ENCODE assay signal across 16 mouse cellular contexts in the genomic region with DNA sequence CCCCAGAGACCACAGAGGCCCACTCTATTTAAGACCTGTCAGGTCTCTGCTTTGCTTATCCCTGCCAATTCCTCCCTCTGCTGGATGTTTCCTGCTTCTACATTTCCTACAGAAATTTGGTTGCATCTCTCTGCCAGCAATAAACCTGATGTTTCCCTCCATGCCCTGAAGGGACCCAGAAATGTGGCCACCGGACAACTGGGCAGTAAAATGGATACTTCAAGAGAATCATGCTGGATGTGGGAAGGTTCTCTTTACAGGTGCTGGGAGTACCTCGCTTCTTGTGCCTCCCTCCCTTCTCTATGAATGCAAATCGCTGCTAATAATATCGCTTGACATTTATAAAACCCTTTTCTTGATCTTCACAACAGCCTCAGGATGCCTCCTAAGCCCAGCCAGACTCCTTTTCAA. TPM values are rescaled to one million over a fixed set of nuclear protein-coding genes. Genes with fewer than 3 reads are reported as not detected.
DNase-seq lines count a peak whose midpoint lies in the region; ATAC-seq and TF ChIP-seq lines count a peak whose summit lies in the region.
"Had no signal": no experiment of that assay in that cellular context is flagged by ENCODE, and none has a peak within 500 bp of the region (broad histone marks: within the 10 kb centered on the region; RNA-seq: fewer than 3 reads in every experiment).

No protein-coding gene starts in this region.

- no peak overlapping the region for H3K4me2 ChIP-seq in intestine, postnatal 0 days (replicated peaks; ENCODE audit: low read depth)
- H3K4me2 ChIP-seq in intestine, embryonic 15.5 days (replicated peaks): no peak overlapping the region
- H3K4me2 ChIP-seq: embryonic facial prominence, embryonic 15.5 days; heart, embryonic 13.5 days had no signal

- DNase-seq in cerebellum, adult 18-20 months: peak; percentile 55 to 58
- DNase-seq in cerebellum, adult 11 months: no peak
- DNase-seq in right cerebral cortex, postnatal 10 days (ENCODE audit: low spot score in 2 of 2): peak; percentile 49 to 64
- no peak for DNase-seq in right cerebral cortex, adult 18-20 months
- peak; percentile 41 for DNase-seq in retina, postnatal 1 day
- DNase-seq in layer of hippocampus, adult 8-10 months (ENCODE audit: low spot score in 2 of 2): no peak
- DNase-seq: kidney, postnatal 36 days; thymus, postnatal 36 days had no signal

- ATAC-seq in intestine, postnatal 0 days: no peak
- no peak for ATAC-seq in intestine, embryonic 15.5 days
- ATAC-seq: inflammation-experienced regulatory T-cells, adult 6 months had no signal

- H3K4me3 ChIP-seq in intestine, postnatal 0 days (ENCODE audit: low read depth, low read length): no peak overlapping the region
- H3K4me3 ChIP-seq in intestine, embryonic 15.5 days (replicated peaks): no peak overlapping the region
- H3K4me3 ChIP-seq: embryonic facial prominence, embryonic 15.5 days; heart, embryonic 13.5 days had no signal

- no peaks in the 10 kb centered on the region for H3K36me3 ChIP-seq in intestine, postnatal 0 days (ENCODE audit: control insufficient read depth, insufficient read depth)
- H3K36me3 ChIP-seq in intestine, embryonic 15.5 days: no peaks in the 10 kb centered on the region
- H3K36me3 ChIP-seq: embryonic facial prominence, embryonic 15.5 days; heart, embryonic 13.5 days had no signal

- H3K27ac ChIP-seq in intestine, postnatal 0 days (ENCODE audit: low read depth, low read length): no peak overlapping the region
- H3K27ac ChIP-seq in intestine, embryonic 15.5 days: no peak overlapping the region
- H3K27ac ChIP-seq: embryonic facial prominence, embryonic 15.5 days; heart, embryonic 13.5 days had no signal

- peak; percentile 47 for TF ChIP-seq CTCF in intestine, postnatal 0 days (IDR thresholded peaks at IDR 0.05; ENCODE audit: low read depth)

- 76% methylated on average over 4 of the region's 4 CpGs for WGBS in intestine, postnatal 0 days
- 76% methylated on average over 4 of the region's 4 CpGs for WGBS in intestine, embryonic 15.5 days

- no peaks in the 10 kb centered on the region for H3K4me1 ChIP-seq in intestine, postnatal 0 days (replicated peaks; ENCODE audit: control insufficient read depth, insufficient read depth, low read length)
- peaks cover 4% of the 10 kb centered on the region; the same call in 1 of the 2 replicates for H3K4me1 ChIP-seq in intestine, embryonic 15.5 days (replicated peaks)

- no peaks in the 10 kb centered on the region for H3K27me3 ChIP-seq in intestine, postnatal 0 days (replicated peaks; ENCODE audit: control insufficient read depth, insufficient read depth, low read length)
- no peaks in the 10 kb centered on the region for H3K27me3 ChIP-seq in intestine, embryonic 15.5 days (replicated peaks)
- H3K27me3 ChIP-seq: embryonic facial prominence, embryonic 15.5 days; heart, embryonic 13.5 days had no signal

- H3K9me3 ChIP-seq in intestine, postnatal 0 days (ENCODE audit: control insufficient read depth): no peaks in the 10 kb centered on the region
- no peaks in the 10 kb centered on the region for H3K9me3 ChIP-seq in intestine, embryonic 15.5 days
- H3K9me3 ChIP-seq: embryonic facial prominence, embryonic 15.5 days; heart, embryonic 13.5 days had no signal

- no peak overlapping the region for H3K9ac ChIP-seq in intestine, postnatal 0 days (ENCODE audit: low read depth, low read length)
- no peak overlapping the region for H3K9ac ChIP-seq in intestine, embryonic 15.5 days
- H3K9ac ChIP-seq: embryonic facial prominence, embryonic 15.5 days; heart, embryonic 13.5 days had no signal

RNA-seq across cellular contexts. Expression of a gene that starts 1.4 kb away (rescaled TPM):
- 0.07 TPM in 1 of 2 replicates, not detected in the other for polyA plus RNA-seq in intestine, postnatal 0 days (2015; fragmentation: Nextera tagmentation; extraction: Ambion mirVana)
- 0.16 and 0.20 TPM in 2 replicates for polyA plus RNA-seq in intestine, embryonic 15.5 days (2015; fragmentation: Nextera tagmentation; extraction: Ambion mirVana)
- under 1 TPM; 0.31 to 0.59 (median 0.34) TPM for total RNA-seq in layer of hippocampus, adult 8-10 months (2022)
- total RNA-seq: gastrocnemius, adult 18-20 months; megakaryocyte, adult 5-6 weeks had no signal
- polyA plus RNA-seq: heart, embryonic 13.5 days; inflammation-experienced regulatory T-cells, adult 6 months; liver, embryonic 16.5 days had no signal

RNA-seq across cellular contexts. Expression of a gene that starts 41.9 kb away (rescaled TPM):
- 53.5 and 56.7 TPM in 2 replicates for polyA plus RNA-seq in intestine, postnatal 0 days (2015; fragmentation: Nextera tagmentation; extraction: Ambion mirVana)
- polyA plus RNA-seq in intestine, embryonic 15.5 days (2015; fragmentation: Nextera tagmentation; extraction: Ambion mirVana): 60.9 and 63.0 TPM in 2 replicates
- total RNA-seq in layer of hippocampus, adult 8-10 months (2022): 10 to 100 TPM; 79.2 to 87.2 (median 80.7) TPM

Comparison
In these comparisons a context has a peak if more than half of its experiments do, and no peak if none do; other contexts are left out.
1. DNase-seq: peak in cerebellum, adult 18-20 months (2 of 2), right cerebral cortex, postnatal 10 days (2 of 2) and retina, postnatal 1 day (single experiment); none in cerebellum, adult 11 months (single experiment), right cerebral cortex, adult 18-20 months (single experiment) and layer of hippocampus, adult 8-10 months (0 of 2).